Mouse (Mus musculus) liver, embryonic 14.5 days (tissue): Measurements from ENCODE around the gene Prss21.

Experiments used
- CTCF ChIP-seq: IDR thresholded peaks from 2 replicates; pipeline ENCODE4 v1.5.1; 2016; ENCODE audit warnings: antibody characterized with exemption, low read depth, control low read depth
- EP300 ChIP-seq: IDR thresholded peaks from 2 replicates; pipeline ENCODE4 v1.6.1; 2016; ENCODE audit warnings: antibody characterized with exemption, low read depth

GRCm38 (mm10) chr17:23873884-23874856 is 6.3 kb downstream of the Prss21 start:
- TF ChIP-seq CTCF (peak; percentile 80), EP300 (no peak)
